Mouse (Mus musculus) lung, postnatal 25 days (tissue): ENCODE results near the gene Wdr34.

ENCODE experiments used
- DNase-seq: peaks from one replicate; pipeline ENCODE4 v3.0.0; 2022; ENCODE audit warnings: low spot score

Wdr34 gene

GRCm38 (mm10) chr2:30032244-30032846 lies 16.3 kb downstream of the Wdr34 start:
- no peak for DNase-seq

- DNase-seq = no peak
Measured at GRCm38 (mm10) chr2:30026997-30027396, 21.7 kb downstream of the Wdr34 start.

GRCm38 (mm10) chr2:30025454-30025853 lies 23.2 kb downstream of the Wdr34 start:
- no peak for DNase-seq

GRCm38 (mm10) chr2:30014326-30014966 lies 34.2 kb downstream of the Wdr34 start:
- DNase-seq = peak; percentile 68

- DNase-seq = peak; percentile 51
Measured at GRCm38 (mm10) chr2:30010840-30011281, 37.8 kb downstream of the Wdr34 start.

GRCm38 (mm10) chr2:30009101-30009500 lies 39.6 kb downstream of the Wdr34 start:
- no peak for DNase-seq

GRCm38 (mm10) chr2:29991962-29992361 lies 56.7 kb downstream of the Wdr34 start:
- no peak for DNase-seq
